Mouse (Mus musculus): Measurements from ENCODE around the gene Scp2.

Gene Scp2

GRCm38 (mm10) chr4:108059601-108060379 lies 85.0 kb downstream of the Scp2 start:
- DNase-seq, result no peak

GRCm38 (mm10) chr4:108058166-108058565 lies 86.6 kb downstream of the Scp2 start:
- DNase-seq, result no peak

GRCm38 (mm10) chr4:108057247-108057646 lies 87.6 kb downstream of the Scp2 start:
- DNase-seq, result no peak

GRCm38 (mm10) chr4:108055873-108056272 lies 88.9 kb downstream of the Scp2 start:
- DNase-seq, result no peak

GRCm38 (mm10) chr4:108052673-108053072 lies 92.1 kb downstream of the Scp2 start:
- DNase-seq, result no peak

- DNase-seq, result peak; percentile 61
These were observed 93.0 kb downstream of the Scp2 start for GRCm38 (mm10) chr4:108051687-108052274.

- DNase-seq, result no peak
These were observed 98.7 kb downstream of the Scp2 start for GRCm38 (mm10) chr4:108046136-108046535.

GRCm38 (mm10) chr4:108045136-108046107 lies 99.4 kb downstream of the Scp2 start:
- DNase-seq, result no peak

GRCm38 (mm10) chr4:108037027-108037426 lies 107.8 kb downstream of the Scp2 start:
- DNase-seq, result no peak

GRCm38 (mm10) chr4:108033041-108033764 lies 111.6 kb downstream of the Scp2 start:
- DNase-seq, result no peak

- no peak for DNase-seq
These were observed 112.4 kb downstream of the Scp2 start for GRCm38 (mm10) chr4:108032352-108032849.

- DNase-seq, result no peak
These were observed 113.1 kb downstream of the Scp2 start for GRCm38 (mm10) chr4:108031502-108032351.

GRCm38 (mm10) chr4:108030888-108031501 lies 113.8 kb downstream of the Scp2 start:
- DNase-seq, result no peak

GRCm38 (mm10) chr4:108026193-108026592 lies 118.6 kb downstream of the Scp2 start:
- DNase-seq, result no peak

- no peak for DNase-seq
These were observed 119.5 kb downstream of the Scp2 start for GRCm38 (mm10) chr4:108025269-108025668.

- DNase-seq, result no peak
These were observed 120.2 kb downstream of the Scp2 start for GRCm38 (mm10) chr4:108024641-108025040.

GRCm38 (mm10) chr4:108023186-108023585 lies 121.6 kb downstream of the Scp2 start:
- no peak for DNase-seq

- no peak for DNase-seq
These were observed 124.6 kb downstream of the Scp2 start for GRCm38 (mm10) chr4:108020178-108020577.

- no peak for DNase-seq
These were observed 125.6 kb downstream of the Scp2 start for GRCm38 (mm10) chr4:108018961-108019921.
